ENCODE assay signal across 8 mouse cellular contexts in the genomic region with DNA sequence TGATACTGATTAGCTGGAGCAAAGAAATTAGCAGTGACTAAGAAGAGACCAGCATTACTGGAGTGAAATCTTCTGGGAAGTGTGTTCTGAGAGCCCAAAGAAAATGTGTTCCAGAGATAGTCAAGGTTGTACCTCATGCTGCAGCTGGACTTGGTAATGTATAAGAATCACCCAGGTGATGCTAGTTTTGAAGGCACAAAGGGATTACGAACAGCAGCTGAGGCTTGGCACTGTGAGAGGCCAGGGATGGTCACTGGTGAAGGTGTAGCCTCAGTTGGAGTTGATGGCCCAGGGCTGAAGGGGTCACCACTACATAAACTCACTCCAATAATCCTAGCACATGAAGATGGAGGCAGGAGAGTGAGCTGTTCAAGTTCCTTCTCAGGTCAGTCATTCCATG. TPM values are rescaled to one million over a fixed set of nuclear protein-coding genes. Genes with fewer than 3 reads are reported as not detected.
DNase-seq lines count a peak whose midpoint lies in the region; ATAC-seq and TF ChIP-seq lines count a peak whose summit lies in the region.

A gene (plus strand): TSS at position 301 of the 400 bp plus-strand sequence.

- intact Hi-C loops in left cerebral cortex, postnatal 10 days (cut with DNase I), result loop anchor here (10.0 kb wide), 1 partner anchor 324 kb away; no protein-coding TSS in a partner anchor

- ATAC-seq in heart, embryonic 12.5 days (ENCODE audit: insufficient number of reproducible peaks, low FRiP score), result no peak
- no peak for ATAC-seq in monocyte, adult 5-6 weeks (replicated peaks; ENCODE audit: insufficient number of reproducible peaks, low FRiP score, low TSS enrichment, poor library complexity, severe bottlenecking)

- H3K27ac ChIP-seq in liver, adult 2 months (replicated peaks; ENCODE audit: insufficient read depth, low read depth, low read length), result peak within 1 kb of the TSS; percentile 85
- no peak within 1 kb of the TSS; the same call in 1 of the 2 replicates for H3K27ac ChIP-seq in embryonic facial prominence, embryonic 10.5 days (replicated peaks)
- no peak within 1 kb of the TSS for H3K27ac ChIP-seq in heart, embryonic 12.5 days (ENCODE audit: poor library complexity, severe bottlenecking)

- no peaks in the 10 kb centered on the region for H3K9me3 ChIP-seq in embryonic facial prominence, embryonic 10.5 days
- H3K9me3 ChIP-seq in heart, embryonic 12.5 days (replicated peaks), result no peaks in the 10 kb centered on the region

- peak within 1 kb of the TSS; percentile 74 for H3K4me3 ChIP-seq in liver, adult 2 months (ENCODE audit: insufficient read depth, low read depth, low read length)
- peak within 1 kb of the TSS; percentile 84 for H3K4me3 ChIP-seq in embryonic facial prominence, embryonic 10.5 days
- H3K4me3 ChIP-seq in heart, embryonic 12.5 days, result peak within 1 kb of the TSS; percentile 76

- H3K27me3 ChIP-seq in liver, adult 2 months (ENCODE audit: control insufficient read depth, insufficient read depth, low read length), result no peaks in the 10 kb centered on the region
- 0 out of 2 replicates have a peak, but pooled peaks cover 5% of the 10 kb centered on the region for H3K27me3 ChIP-seq in embryonic facial prominence, embryonic 10.5 days (replicated peaks; ENCODE audit: low read depth, poor library complexity, severe bottlenecking)
- H3K27me3 ChIP-seq in heart, embryonic 12.5 days (replicated peaks), result peaks cover 6% of the 10 kb centered on the region; the same call in 1 of the 2 replicates

- H3K4me2 ChIP-seq in heart, embryonic 12.5 days, result peak within 1 kb of the TSS; percentile 95

- TF ChIP-seq CTCF in liver, adult 2 months (IDR thresholded peaks at IDR 0.05; ENCODE audit: low read depth, low read length), result no peak

- WGBS in liver, adult 2 months, result 88% methylated on average over 1 of the region's 1 CpGs
- WGBS in embryonic facial prominence, embryonic 10.5 days, result 82% methylated on average over 1 of the region's 1 CpGs
- 53% methylated on average over 1 of the region's 1 CpGs for WGBS in heart, embryonic 12.5 days

- peaks cover 7% of the 10 kb centered on the region; the same call in 1 of the 2 replicates for H3K79me2 ChIP-seq in liver, adult 2 months (ENCODE audit: control insufficient read depth, insufficient read depth, low read length)

- peaks cover 9% of the 10 kb centered on the region; the same call in 1 of the 2 replicates for H3K4me1 ChIP-seq in liver, adult 2 months (ENCODE audit: control insufficient read depth, insufficient read depth, low read length)
- peaks cover 15% of the 10 kb centered on the region for H3K4me1 ChIP-seq in embryonic facial prominence, embryonic 10.5 days
- peaks cover 14% of the 10 kb centered on the region for H3K4me1 ChIP-seq in heart, embryonic 12.5 days (replicated peaks)

- peak within 1 kb of the TSS; percentile 81 for H3K9ac ChIP-seq in liver, adult 2 months (ENCODE audit: low read depth, low read length)
- H3K9ac ChIP-seq in heart, embryonic 12.5 days, result peak within 1 kb of the TSS; percentile 89

- H3K36me3 ChIP-seq in liver, adult 2 months (ENCODE audit: control insufficient read depth, insufficient read depth, low read length), result peaks cover 6% of the 10 kb centered on the region
- peaks cover 16% of the 10 kb centered on the region for H3K36me3 ChIP-seq in embryonic facial prominence, embryonic 10.5 days (replicated peaks)
- H3K36me3 ChIP-seq in heart, embryonic 12.5 days, result peaks cover 11% of the 10 kb centered on the region

- TF ChIP-seq POLR2A in liver, adult 2 months (IDR thresholded peaks at IDR 0.05; ENCODE audit: extremely low read depth, insufficient read depth, low read length), result no peak

- no peak for DNase-seq in liver, adult 2 months (ENCODE audit: extremely low read depth, low read depth, low spot score)
- DNase-seq in liver, result no peak
- DNase-seq in embryonic facial prominence, embryonic 10.5 days (ENCODE audit: low spot score), result no peak
- no peak for DNase-seq in left cerebral cortex, postnatal 10 days (ENCODE audit: extremely low spot score in 1 of 2, low spot score in 2 of 2)
- no peak for DNase-seq in T-cell, adult 2 months (ENCODE audit: low spot score)
- DNase-seq in right cerebral cortex, postnatal 36 days (ENCODE audit: low spot score in 2 of 2), result no peak

RNA-seq across cellular contexts. Expression of the gene that starts here (rescaled TPM):
- 15.4 and 18.9 TPM in 2 replicates for total RNA-seq in liver, adult 2 months (2014; rRNA removed)
- 9.1 and 9.8 TPM in 2 replicates for polyA plus RNA-seq in liver, adult 2 months (2012; rRNA removed)
- polyA plus RNA-seq in embryonic facial prominence, embryonic 10.5 days (2016; fragmentation: Nextera tagmentation; extraction: Ambion mirVana), result 273 and 281 TPM in 2 replicates
- polyA plus RNA-seq in heart, embryonic 12.5 days (2016; fragmentation: Nextera tagmentation; extraction: Ambion mirVana), result 113 and 114 TPM in 2 replicates
- total RNA-seq in left cerebral cortex, postnatal 10 days (2021), result 10 to 100 TPM; 38.7 to 42.6 TPM
- 41.2 to 67.4 TPM (median 61.4 TPM) in 3 replicates for total RNA-seq in monocyte, adult 5-6 weeks (2017)

Comparison
In these comparisons a context has a peak if more than half of its experiments do, and no peak if none do; other contexts are left out.
1. RNA of the gene that starts here (polyA plus RNA-seq): 273 to 281 TPM in embryonic facial prominence, embryonic 10.5 days and 113 to 114 TPM in heart, embryonic 12.5 days; 9.1 to 9.8 TPM in liver, adult 2 months; every median in the first group is over 10 times any median in the second.
2. Peak in every context shown above with its lines, with median percentiles within 50 percentile points of each other: H3K4me3 ChIP-seq.